Mouse (Mus musculus) monocyte, adult 5-6 weeks (primary cell): Measurements from ENCODE around the gene Rpl18. TPM values are rescaled to one million over a fixed set of nuclear protein-coding genes. Genes with fewer than 3 reads are reported as not detected.

ENCODE experiments used
- ATAC-seq: fragments of 153-309, 156-312 bp; replicated peaks from 2 replicates; pipeline ENCODE4 v1.8.0; 2017; ENCODE audit warnings: mild to moderate bottlenecking; ENCODE audit not compliant: low TSS enrichment, insufficient number of reproducible peaks, severe bottlenecking, poor library complexity, low FRiP score
- total RNA-seq: library from RNA; stranded (forward); fragments of 200-1000, 200-491, 200-594 nt; gene quantifications from 3 replicates; pipeline ENCODE4 v1.2.3, GENCODE M21; 2017

Rpl18 gene
- total RNA-seq, 1 experiment from 2014 or later, result 1,028 TPM

DNA sequence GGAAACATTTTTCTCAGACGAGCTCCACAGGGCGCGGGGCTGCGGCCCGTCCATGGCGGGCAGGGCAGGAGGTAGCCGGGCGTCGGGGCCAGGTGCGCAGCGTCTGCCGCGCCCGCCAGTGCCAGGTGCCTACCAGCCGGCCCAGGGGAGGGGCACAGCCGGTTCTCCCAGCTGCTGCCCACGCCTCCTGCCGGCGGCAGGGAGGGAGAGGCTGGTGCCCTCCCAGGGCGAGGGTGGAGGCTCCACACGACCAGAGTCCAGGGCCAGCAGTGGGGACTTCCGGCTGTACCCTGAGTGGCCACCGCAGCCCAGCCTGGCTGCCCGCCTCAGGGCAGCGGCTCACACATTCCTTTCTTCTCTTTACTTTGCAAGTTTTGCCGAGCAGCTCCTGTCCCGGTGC lies 44.1 kb downstream of the Rpl18 start:
- no peak for ATAC-seq

DNA sequence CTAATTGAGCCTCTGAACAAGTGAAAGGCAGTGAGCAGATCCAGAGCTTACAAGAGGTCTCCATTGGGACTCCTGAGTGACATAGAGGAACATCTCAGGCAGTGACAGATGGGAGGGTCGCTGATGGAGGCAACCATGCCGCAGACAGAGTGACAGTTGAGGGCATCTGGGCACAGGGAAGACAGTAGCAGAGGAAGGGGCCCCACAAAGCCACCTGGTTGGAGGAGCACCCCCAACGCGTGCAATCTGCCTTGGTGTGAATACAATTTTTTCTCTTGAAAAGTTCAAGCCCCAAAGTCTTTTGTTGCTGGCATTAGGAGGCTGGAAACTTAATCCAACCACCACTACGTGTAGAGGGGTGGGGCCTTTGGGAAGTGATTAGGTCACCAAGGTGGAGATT lies 44.9 kb downstream of the Rpl18 start:
- ATAC-seq, result no peak

- ATAC-seq, result no peak
Measured at GRCm38 (mm10) chr7:45765995-45766394, 50.7 kb downstream of the Rpl18 start.

- no peak for ATAC-seq
Measured at GRCm38 (mm10) chr7:45766764-45767163, 51.5 kb downstream of the Rpl18 start.

DNA sequence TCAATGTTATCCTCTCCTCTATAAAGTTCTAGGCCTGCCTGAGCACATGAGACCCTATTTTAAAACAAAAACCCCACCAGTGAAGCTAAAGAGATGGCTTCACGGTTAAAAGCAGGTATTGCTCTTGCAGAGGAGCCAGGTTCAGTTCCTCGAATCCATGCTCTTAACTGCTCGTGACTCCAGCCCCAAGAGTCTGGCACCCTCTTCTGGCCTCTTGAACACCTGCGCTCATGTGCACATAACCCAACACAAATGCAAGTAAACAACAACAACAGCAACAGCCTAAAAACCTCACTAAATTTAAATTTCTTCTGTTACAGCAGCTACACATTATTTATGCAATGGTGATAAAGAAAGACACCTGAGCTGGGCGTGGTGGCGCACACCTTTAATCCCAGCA lies 52.2 kb downstream of the Rpl18 start:
- no peak for ATAC-seq

Other genes with a start within 250 kb of the Rpl18 start
- 36.4 to 55.8 TPM (median 38.5 TPM) in 3 replicates for gene Bax, start 248.6 kb upstream of the Rpl18 start, total RNA-seq
- gene Tulp2, start 233.6 kb upstream of the Rpl18 start, total RNA-seq, result 3.2 TPM in 1 of 3 replicates, not detected in the others
- not detected in 3 replicates for gene Gm45808, start 228.6 kb upstream of the Rpl18 start, total RNA-seq
- gene Dhdh, start 226.7 kb upstream of the Rpl18 start, total RNA-seq, result 7.0 to 8.3 TPM (median 7.5 TPM) in 3 replicates
- 128 to 251 TPM (median 142 TPM) in 3 replicates for gene Nucb1, start 205.1 kb upstream of the Rpl18 start, total RNA-seq
- 204 to 390 TPM (median 221 TPM) in 3 replicates for gene Ppp1r15a, start 189.2 kb upstream of the Rpl18 start, total RNA-seq
- 0.10 TPM in 1 of 3 replicates, not detected in the others for gene Plekha4, start 189.1 kb upstream of the Rpl18 start, total RNA-seq
- gene Hsd17b14, start 160.6 kb upstream of the Rpl18 start, total RNA-seq, result not detected in 3 replicates
- 5.1 to 21.4 TPM (median 11.9 TPM) in 3 replicates for gene Bcat2, start 145.3 kb upstream of the Rpl18 start, total RNA-seq
- not detected in 3 replicates for gene Fgf21, start 100.0 kb upstream of the Rpl18 start, total RNA-seq
- not detected in 3 replicates for gene Fut1, start 98.2 kb upstream of the Rpl18 start, total RNA-seq
- gene Izumo1, start 93.6 kb upstream of the Rpl18 start, total RNA-seq, result not detected in 3 replicates
- gene Rasip1, start 88.0 kb upstream of the Rpl18 start, total RNA-seq, result 0.11 to 0.48 TPM in 2 of 3 replicates, not detected in the other
- 0.19 TPM in 1 of 3 replicates, not detected in the others for gene Mamstr, start 75.5 kb upstream of the Rpl18 start, total RNA-seq
- 1.4 TPM in 1 of 3 replicates, not detected in the others for gene Fut2, start 49.1 kb upstream of the Rpl18 start, total RNA-seq
- gene Ntn5, start 31.4 kb upstream of the Rpl18 start, total RNA-seq, result not detected in 3 replicates
- not detected in 3 replicates for gene Sec1, start 21.1 kb upstream of the Rpl18 start, total RNA-seq
- gene Car11, start 15.6 kb upstream of the Rpl18 start, total RNA-seq, result not detected in 3 replicates
- gene Dbp, start 10.4 kb upstream of the Rpl18 start, total RNA-seq, result 4.3 to 13.1 TPM (median 4.5 TPM) in 3 replicates
- gene Sphk2, start 2.5 kb downstream of the Rpl18 start, total RNA-seq, result 11.0 to 15.9 TPM (median 11.5 TPM) in 3 replicates
- gene Fam83e, start 5.8 kb downstream of the Rpl18 start, total RNA-seq, result 0.78 to 1.4 TPM in 2 of 3 replicates, not detected in the other
- gene Spaca4, start 10.4 kb downstream of the Rpl18 start, total RNA-seq, result not detected in 3 replicates
- gene Lmtk3, start 68.3 kb downstream of the Rpl18 start, total RNA-seq, result not detected in 3 replicates
- gene Sult2b1, start 69.2 kb downstream of the Rpl18 start, total RNA-seq, result 1.3 to 7.5 TPM in 2 of 3 replicates, not detected in the other
- gene Cyth2, start 99.1 kb downstream of the Rpl18 start, total RNA-seq, result 59.2 to 78.0 TPM (median 72.7 TPM) in 3 replicates
- 0.19 TPM in 1 of 3 replicates, not detected in the others for gene Kcnj14, start 109.3 kb downstream of the Rpl18 start, total RNA-seq
- 5.8 to 8.7 TPM (median 6.7 TPM) in 3 replicates for gene Grwd1, start 115.5 kb downstream of the Rpl18 start, total RNA-seq
- 28.7 to 45.8 TPM (median 45.2 TPM) in 3 replicates for gene Kdelr1, start 157.3 kb downstream of the Rpl18 start, total RNA-seq
- 0.10 TPM in 1 of 3 replicates, not detected in the others for gene Grin2d, start 162.9 kb downstream of the Rpl18 start, total RNA-seq
- not detected in 3 replicates for gene Syngr4, start 181.3 kb downstream of the Rpl18 start, total RNA-seq
- 4.4 to 5.6 TPM (median 4.4 TPM) in 3 replicates for gene Tmem143, start 181.5 kb downstream of the Rpl18 start, total RNA-seq
- gene Emp3, start 205.9 kb downstream of the Rpl18 start, total RNA-seq, result 293 to 405 TPM (median 376 TPM) in 3 replicates
- gene Ccdc114, start 208.6 kb downstream of the Rpl18 start, total RNA-seq, result 2.9 TPM in 2 of 3 replicates, not detected in the other